ENCODE assay signal across 17 mouse cellular contexts in genomic region chr11:109745210-109745609, GRCm38 (mm10). TPM values are rescaled to one million over a fixed set of nuclear protein-coding genes. Genes with fewer than 3 reads are reported as not detected.
"Had no signal": no experiment of that assay in that cellular context is flagged by ENCODE, and none has a peak within 500 bp of the region (broad histone marks: within the 10 kb centered on the region; RNA-seq: fewer than 3 reads in every experiment).

No protein-coding gene starts in this region.

- H3K27me3 ChIP-seq: lung, embryonic 15.5 days; midbrain, embryonic 12.5 days; neural tube, embryonic 12.5 days had no signal

- H3K36me3 ChIP-seq: lung, embryonic 15.5 days; midbrain, embryonic 10.5 days; midbrain, embryonic 12.5 days; neural tube, embryonic 12.5 days had no signal

- H3K27ac ChIP-seq: lung, embryonic 15.5 days; midbrain, embryonic 10.5 days; midbrain, embryonic 12.5 days; neural tube, embryonic 12.5 days had no signal

- H3K4me3 ChIP-seq: lung, embryonic 15.5 days; midbrain, embryonic 10.5 days; midbrain, embryonic 12.5 days; neural tube, embryonic 12.5 days had no signal

- DNase-seq: lung, adult 18-20 months; lung, postnatal 14 days; lung, postnatal 36 days; midbrain, embryonic 14.5 days; right cerebral cortex, postnatal 25 days; right cerebral cortex, postnatal 4 days; spleen, adult 18-20 months; thymus, adult 18-20 months; thymus, postnatal 14 days; thymus, postnatal 4 days had no signal

- ATAC-seq: lung, postnatal 0 days; midbrain, embryonic 16.5 days had no signal

- H3K4me1 ChIP-seq: lung, embryonic 15.5 days; midbrain, embryonic 12.5 days; neural tube, embryonic 12.5 days had no signal

RNA-seq across cellular contexts. Expression of gene Fam20a, which starts 23.1 kb away (rescaled TPM):
- total RNA-seq: neutrophil, adult 5-6 weeks had no signal
